Comparison of ENCODE assay signal across 19 mouse cellular contexts in the genomic region with DNA sequence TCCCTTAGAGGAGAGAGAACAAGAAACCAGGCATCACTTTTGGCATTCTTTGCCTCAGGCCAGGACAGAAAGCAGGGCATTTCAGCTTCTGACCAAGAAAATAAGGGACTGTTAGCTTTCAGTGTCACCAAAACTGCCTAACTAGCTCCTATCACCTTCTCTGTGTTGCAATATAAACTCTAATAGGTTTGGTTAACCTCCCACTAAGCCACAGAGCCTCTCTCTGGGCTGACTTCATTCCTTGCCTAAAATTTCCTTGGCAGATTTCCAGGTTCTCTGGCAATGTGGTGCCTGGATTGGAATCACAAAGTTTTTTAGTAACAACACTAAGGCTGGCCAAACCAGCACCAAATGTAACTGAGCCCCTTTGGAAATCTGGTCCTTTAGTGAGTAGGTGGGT.
DNase-seq lines count a peak whose midpoint lies in the region; ATAC-seq and TF ChIP-seq lines count a peak whose summit lies in the region.
"Had no signal": no experiment of that assay in that cellular context is flagged by ENCODE, and none has a peak within 500 bp of the region (broad histone marks: within the 10 kb centered on the region; RNA-seq: fewer than 3 reads in every experiment).

No protein-coding gene starts in this region.

- H3K27ac ChIP-seq in forebrain, embryonic 14.5 days (ENCODE audit: low read depth, low read length) = no peak overlapping the region
- H3K27ac ChIP-seq in forebrain, postnatal 0 days (ENCODE audit: low read depth, low read length) = no peak overlapping the region
- no peak overlapping the region for H3K27ac ChIP-seq in liver, adult 2 months (replicated peaks; ENCODE audit: insufficient read depth, low read depth, low read length)
- no peak overlapping the region for H3K27ac ChIP-seq in liver, embryonic 11.5 days (ENCODE audit: low read depth, low read length)
- H3K27ac ChIP-seq: forebrain, embryonic 10.5 days; hindbrain, postnatal 0 days; liver, embryonic 15.5 days; macrophage had no signal

- H3K27me3 ChIP-seq in forebrain, embryonic 14.5 days (replicated peaks; ENCODE audit: control insufficient read depth, insufficient read depth, low read length) = no peaks in the 10 kb centered on the region
- H3K27me3 ChIP-seq in forebrain, postnatal 0 days (ENCODE audit: insufficient read depth, low read length) = no peaks in the 10 kb centered on the region
- no peaks in the 10 kb centered on the region for H3K27me3 ChIP-seq in liver, adult 2 months (ENCODE audit: control insufficient read depth, insufficient read depth, low read length)
- H3K27me3 ChIP-seq in liver, embryonic 11.5 days (replicated peaks; ENCODE audit: control insufficient read depth, insufficient read depth, low read length) = no peaks in the 10 kb centered on the region
- no peaks in the 10 kb centered on the region for H3K27me3 ChIP-seq in Patski
- H3K27me3 ChIP-seq: heart, embryonic 12.5 days; liver, embryonic 15.5 days had no signal

- no peak overlapping the region for H3K4me3 ChIP-seq in forebrain, embryonic 14.5 days (ENCODE audit: low read depth, low read length)
- no peak overlapping the region for H3K4me3 ChIP-seq in forebrain, postnatal 0 days (ENCODE audit: low read depth, low read length)
- no peak overlapping the region for H3K4me3 ChIP-seq in liver, adult 2 months (ENCODE audit: insufficient read depth, low read depth, low read length)
- H3K4me3 ChIP-seq in liver, embryonic 11.5 days (ENCODE audit: low read depth, low read length) = no peak overlapping the region
- H3K4me3 ChIP-seq: forebrain, embryonic 10.5 days; heart, embryonic 12.5 days; liver, embryonic 15.5 days had no signal

- H3K4me2 ChIP-seq in forebrain, embryonic 14.5 days (ENCODE audit: low read length) = no peak overlapping the region
- no peak overlapping the region for H3K4me2 ChIP-seq in forebrain, postnatal 0 days (ENCODE audit: low read depth)
- no peak overlapping the region for H3K4me2 ChIP-seq in liver, embryonic 11.5 days
- H3K4me2 ChIP-seq: heart, embryonic 12.5 days; liver, embryonic 15.5 days had no signal

- POLR2A ChIA-PET in Patski (lab: Charles Lee) = interaction anchor here (0.9 kb wide), 1 partner anchor 57 kb away, joined by 3 read pairs; no protein-coding TSS in a partner anchor

- no peak for ATAC-seq in forebrain, embryonic 14.5 days
- ATAC-seq in forebrain, postnatal 0 days = no peak
- ATAC-seq in liver, embryonic 11.5 days (replicated peaks; ENCODE audit: low FRiP score) = no peak
- ATAC-seq in Patski = peak; percentile 82
- ATAC-seq: hindbrain, postnatal 0 days; intestine, embryonic 16.5 days had no signal

- DNase-seq in forebrain, embryonic 14.5 days (ENCODE audit: low spot score) = peak; percentile 34
- DNase-seq in forebrain, postnatal 0 days = no peak
- DNase-seq in liver, adult 2 months (ENCODE audit: extremely low read depth, low read depth, low spot score) = peak; percentile 15
- no peak for DNase-seq in liver, embryonic 11.5 days (ENCODE audit: low spot score)
- peak; percentile 70 for DNase-seq in Patski (ENCODE audit: low read depth, low spot score)
- no peak for DNase-seq in spleen, postnatal 36 days (ENCODE audit: low spot score in 2 of 2)
- DNase-seq in frontal cortex, postnatal 10 days (ENCODE audit: low spot score in 2 of 2) = no peak
- DNase-seq: adrenal gland, postnatal 14 days; cerebellum, adult 2 months; gastrocnemius, postnatal 25 days; heart, adult 18-20 months; heart, postnatal 10 days; right cerebral cortex, postnatal 14 days had no signal

- no peaks in the 10 kb centered on the region for H3K79me2 ChIP-seq in liver, adult 2 months (ENCODE audit: control insufficient read depth, insufficient read depth, low read length)

- no peak for TF ChIP-seq CTCF in forebrain, postnatal 0 days (IDR thresholded peaks at IDR 0.05; ENCODE audit: low read depth)
- TF ChIP-seq CTCF in liver, adult 2 months (IDR thresholded peaks at IDR 0.05; ENCODE audit: low read depth, low read length) = no peak
- no peak for TF ChIP-seq CTCF in Patski (IDR thresholded peaks at IDR 0.05)

- no peaks in the 10 kb centered on the region for H3K9me3 ChIP-seq in forebrain, embryonic 14.5 days (replicated peaks; ENCODE audit: control insufficient read depth, low read length)
- H3K9me3 ChIP-seq in forebrain, postnatal 0 days (ENCODE audit: low read length) = no peaks in the 10 kb centered on the region
- H3K9me3 ChIP-seq in liver, embryonic 11.5 days (ENCODE audit: control insufficient read depth, low read length) = no peaks in the 10 kb centered on the region
- H3K9me3 ChIP-seq: liver, embryonic 15.5 days had no signal

- no peaks in the 10 kb centered on the region for H3K4me1 ChIP-seq in forebrain, embryonic 14.5 days (ENCODE audit: control insufficient read depth, insufficient read depth, low read length)
- no peaks in the 10 kb centered on the region for H3K4me1 ChIP-seq in forebrain, postnatal 0 days (ENCODE audit: insufficient read depth)
- H3K4me1 ChIP-seq in liver, adult 2 months (ENCODE audit: control insufficient read depth, insufficient read depth, low read length) = no peaks in the 10 kb centered on the region
- no peaks in the 10 kb centered on the region for H3K4me1 ChIP-seq in liver, embryonic 11.5 days (replicated peaks; ENCODE audit: control insufficient read depth, insufficient read depth, low read length)
- H3K4me1 ChIP-seq: forebrain, embryonic 10.5 days; heart, embryonic 12.5 days; liver, embryonic 15.5 days had no signal

- in situ Hi-C loops in Patski (cut with MboI; ENCODE audit: low pct_unique_long_range_greater_than_20kb) = no loop called here

- no peak for TF ChIP-seq POLR2A in liver, adult 2 months (IDR thresholded peaks at IDR 0.05; ENCODE audit: extremely low read depth, insufficient read depth, low read length)

- no peaks in the 10 kb centered on the region for H3K36me3 ChIP-seq in forebrain, embryonic 14.5 days (ENCODE audit: control insufficient read depth, insufficient read depth, low read length)
- H3K36me3 ChIP-seq in forebrain, postnatal 0 days (ENCODE audit: insufficient read depth) = no peaks in the 10 kb centered on the region
- H3K36me3 ChIP-seq in liver, adult 2 months (ENCODE audit: control insufficient read depth, insufficient read depth, low read length) = no peaks in the 10 kb centered on the region
- H3K36me3 ChIP-seq in liver, embryonic 11.5 days (ENCODE audit: control insufficient read depth, insufficient read depth, low read length) = no peaks in the 10 kb centered on the region
- H3K36me3 ChIP-seq: forebrain, embryonic 10.5 days; heart, embryonic 12.5 days; liver, embryonic 15.5 days had no signal

- CTCF ChIA-PET in Patski (lab: Charles Lee) = no interaction called here

- H3K9ac ChIP-seq in forebrain, embryonic 14.5 days (ENCODE audit: low read length) = no peak overlapping the region
- no peak overlapping the region for H3K9ac ChIP-seq in forebrain, postnatal 0 days
- no peak overlapping the region for H3K9ac ChIP-seq in liver, adult 2 months (ENCODE audit: low read depth, low read length)
- H3K9ac ChIP-seq in liver, embryonic 11.5 days (ENCODE audit: low read depth, low read length) = no peak overlapping the region
- H3K9ac ChIP-seq: heart, embryonic 12.5 days; liver, embryonic 15.5 days had no signal

Comparison
In these comparisons a context has a peak if more than half of its experiments do, and no peak if none do; other contexts are left out.
1. DNase-seq: peak in forebrain, embryonic 14.5 days (single experiment), liver, adult 2 months (single experiment) and Patski (single experiment); none in forebrain, postnatal 0 days (single experiment), liver, embryonic 11.5 days (single experiment), spleen, postnatal 36 days (0 of 2) and frontal cortex, postnatal 10 days (0 of 2).